Mouse (Mus musculus): ENCODE results near the gene Dcst2. TPM values are rescaled to one million over a fixed set of nuclear protein-coding genes. Genes with fewer than 3 reads are reported as not detected.

Gene Dcst2
- total RNA-seq, 1 experiment, result not detected

DNA sequence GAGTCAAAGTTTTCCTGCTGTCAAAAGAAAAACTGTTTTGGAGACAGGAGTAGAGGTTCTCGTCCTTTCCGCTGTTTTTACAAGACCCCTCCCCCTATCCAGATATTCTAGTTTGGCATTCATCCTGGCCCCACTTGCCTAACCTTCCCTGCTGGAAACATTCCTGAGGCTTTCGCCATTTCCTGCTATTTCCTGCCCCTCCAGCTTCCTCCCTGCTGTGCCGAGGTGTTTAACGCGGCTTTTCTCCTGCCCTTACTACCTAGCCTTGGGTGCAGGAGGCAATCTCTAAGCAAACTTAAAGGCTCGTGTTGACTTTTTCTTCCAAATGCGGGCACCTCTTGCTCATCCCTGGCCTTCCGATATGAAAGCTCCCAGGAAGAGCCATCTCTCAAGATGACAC, 57.8 kb downstream of the Dcst2 start:
- Histone ChIP-seq H3K4me3 (ENCODE audit: insufficient read depth in 1 of 2, low read depth in 1 of 2, low read length in 2 of 2, poor library complexity in 1 of 2, severe bottlenecking in 1 of 2) (peak overlapping the region; percentile 87 to 98), H3K4me1 (ENCODE audit: control insufficient read depth in 2 of 2, insufficient read depth in 2 of 2, low read length in 2 of 2, poor library complexity in 1 of 2) (peaks cover 15 to 23% of the 10 kb centered on the region in 2 experiments; a peak in 3 of 4 replicates), H3K9ac (ENCODE audit: insufficient read depth, low read depth, low read length, poor library complexity, severe bottlenecking) (peak overlapping the region; percentile 94), H3K9me3 (ENCODE audit: control insufficient read depth, insufficient read depth, low read depth, low read length) (no peaks in the 10 kb centered on the region), H3K27ac (ENCODE audit: insufficient read depth, low read depth, low read length, poor library complexity, severe bottlenecking) (peak overlapping the region; percentile 93), H3K36me3 (ENCODE audit: control insufficient read depth, insufficient read depth, low read length, poor library complexity, severe bottlenecking) (peaks cover 26% of the 10 kb centered on the region)
- TF ChIP-seq ZNF384 (IDR thresholded peaks at IDR 0.05; ENCODE audit: low read depth, low read length) (no peak), HCFC1 (IDR thresholded peaks at IDR 0.05; ENCODE audit: borderline replicate concordance, insufficient read depth, low read length) (peak; percentile 9; the same call in 1 of the 2 replicates)
- no peak for DNase-seq (ENCODE audit: low read depth, low spot score)
- in situ Hi-C loops (cut with MboI; ENCODE audit: low sequenced_read_pairs in 2 of 2, unreplicated experiment in 2 of 2), result no loop called here

DNA sequence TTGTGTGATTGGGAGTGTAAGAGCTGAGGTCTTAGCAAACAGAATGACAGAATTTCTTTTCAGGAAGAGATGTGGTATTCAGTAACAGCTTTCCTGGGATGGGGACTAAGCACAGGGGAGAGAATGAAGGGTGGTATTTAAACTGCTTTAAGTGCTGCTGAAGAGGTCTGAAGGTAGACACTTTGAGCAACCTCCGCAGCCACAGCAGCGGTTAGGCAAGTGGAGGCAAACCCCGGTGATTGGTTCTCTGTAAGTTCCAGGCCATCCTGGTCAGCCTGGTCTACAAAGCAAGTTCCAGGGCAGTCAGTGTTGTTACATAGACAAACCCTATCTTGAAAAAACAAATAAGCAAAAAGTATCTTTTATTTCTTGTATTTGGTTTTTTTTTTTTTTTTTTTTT, 58.2 kb downstream of the Dcst2 start:
- H3K36me3 ChIP-seq (ENCODE audit: control insufficient read depth, insufficient read depth, low read length, poor library complexity, severe bottlenecking), result peaks cover 26% of the 10 kb centered on the region
- peak overlapping the region; percentile 65 for H3K9ac ChIP-seq (ENCODE audit: insufficient read depth, low read depth, low read length, poor library complexity, severe bottlenecking)
- DNase-seq (ENCODE audit: low read depth, low spot score), result no peak
- H3K4me3 ChIP-seq (ENCODE audit: insufficient read depth in 1 of 2, low read depth in 1 of 2, low read length in 2 of 2, poor library complexity in 1 of 2, severe bottlenecking in 1 of 2), result peak overlapping the region; percentile 87 to 98
- no peaks in the 10 kb centered on the region for H3K9me3 ChIP-seq (ENCODE audit: control insufficient read depth, insufficient read depth, low read depth, low read length)
- in situ Hi-C loops (cut with MboI; ENCODE audit: low sequenced_read_pairs in 2 of 2, unreplicated experiment in 2 of 2), result no loop called here
- TF ChIP-seq HCFC1 (IDR thresholded peaks at IDR 0.05; ENCODE audit: borderline replicate concordance, insufficient read depth, low read length) (no peak), ZNF384 (IDR thresholded peaks at IDR 0.05; ENCODE audit: low read depth, low read length) (0 out of 2 replicates have a peak, but pooled peaks have one; percentile 60), MAFK (IDR thresholded peaks at IDR 0.05; ENCODE audit: insufficient read depth, low read depth, low read length) (no peak), CHD2 (IDR thresholded peaks at IDR 0.05; ENCODE audit: low read depth, low read length) (no peak)
- peaks cover 19 to 26% of the 10 kb centered on the region in 2 experiments for H3K4me1 ChIP-seq (ENCODE audit: control insufficient read depth in 2 of 2, insufficient read depth in 2 of 2, low read length in 2 of 2, poor library complexity in 1 of 2)
- peak overlapping the region; percentile 93 for H3K27ac ChIP-seq (ENCODE audit: insufficient read depth, low read depth, low read length, poor library complexity, severe bottlenecking)

DNA sequence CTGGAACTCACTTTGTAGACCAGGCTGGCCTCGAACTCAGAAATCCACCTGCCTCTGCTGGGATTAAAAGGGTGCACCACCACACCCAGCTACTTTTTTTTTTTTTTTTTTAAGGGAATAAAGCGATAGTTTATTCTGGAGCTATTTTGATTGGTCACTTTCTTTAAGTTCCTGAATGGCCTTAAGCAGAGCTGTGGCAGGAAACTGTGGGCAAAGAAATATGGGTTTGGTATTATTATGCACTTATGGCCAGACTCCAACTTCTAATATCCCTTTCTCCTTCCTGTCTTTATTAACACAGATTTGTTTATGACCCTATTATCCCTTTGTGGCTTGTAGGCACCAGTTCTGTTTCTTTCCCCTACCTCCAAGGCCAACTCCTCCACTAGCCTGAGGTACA, 58.6 kb downstream of the Dcst2 start:
- Histone ChIP-seq H3K4me3 (ENCODE audit: insufficient read depth in 1 of 2, low read depth in 1 of 2, low read length in 2 of 2, poor library complexity in 1 of 2, severe bottlenecking in 1 of 2) (peak overlapping the region; percentile 80 to 98; a peak in 3 of 4 replicates), H3K9me3 (ENCODE audit: control insufficient read depth, insufficient read depth, low read depth, low read length) (no peaks in the 10 kb centered on the region), H3K9ac (ENCODE audit: insufficient read depth, low read depth, low read length, poor library complexity, severe bottlenecking) (no peak overlapping the region; the same call in 1 of the 2 replicates), H3K27ac (ENCODE audit: insufficient read depth, low read depth, low read length, poor library complexity, severe bottlenecking) (peak overlapping the region; percentile 70), H3K4me1 (ENCODE audit: control insufficient read depth in 2 of 2, insufficient read depth in 2 of 2, low read length in 2 of 2, poor library complexity in 1 of 2) (peaks cover 22 to 29% of the 10 kb centered on the region in 2 experiments), H3K36me3 (ENCODE audit: control insufficient read depth, insufficient read depth, low read length, poor library complexity, severe bottlenecking) (peaks cover 27% of the 10 kb centered on the region)
- in situ Hi-C loops (cut with MboI; ENCODE audit: low sequenced_read_pairs in 2 of 2, unreplicated experiment in 2 of 2), result no loop called here
- DNase-seq (ENCODE audit: low read depth, low spot score), result no peak
- TF ChIP-seq CHD2 (IDR thresholded peaks at IDR 0.05; ENCODE audit: low read depth, low read length) (no peak), ZNF384 (IDR thresholded peaks at IDR 0.05; ENCODE audit: low read depth, low read length) (0 out of 2 replicates have a peak, but pooled peaks have one; percentile 3), HCFC1 (IDR thresholded peaks at IDR 0.05; ENCODE audit: borderline replicate concordance, insufficient read depth, low read length) (no peak)

- peak overlapping the region; percentile 84 for H3K9ac ChIP-seq (ENCODE audit: insufficient read depth, low read depth, low read length, poor library complexity, severe bottlenecking)
- DNase-seq (ENCODE audit: low read depth, low spot score), result no peak
- H3K36me3 ChIP-seq (ENCODE audit: control insufficient read depth, insufficient read depth, low read length, poor library complexity, severe bottlenecking), result peaks cover 23% of the 10 kb centered on the region
- peak overlapping the region; percentile 65 to 80 for H3K4me3 ChIP-seq (ENCODE audit: insufficient read depth in 1 of 2, low read depth in 1 of 2, low read length in 2 of 2, poor library complexity in 1 of 2, severe bottlenecking in 1 of 2)
- H3K27ac ChIP-seq (ENCODE audit: insufficient read depth, low read depth, low read length, poor library complexity, severe bottlenecking), result peak overlapping the region; percentile 70
- peaks cover 22 to 28% of the 10 kb centered on the region in 2 experiments for H3K4me1 ChIP-seq (ENCODE audit: control insufficient read depth in 2 of 2, insufficient read depth in 2 of 2, low read length in 2 of 2, poor library complexity in 1 of 2)
- H3K9me3 ChIP-seq (ENCODE audit: control insufficient read depth, insufficient read depth, low read depth, low read length), result no peaks in the 10 kb centered on the region
- in situ Hi-C loops (cut with MboI; ENCODE audit: low sequenced_read_pairs in 2 of 2, unreplicated experiment in 2 of 2), result no loop called here
- TF ChIP-seq CHD2 (IDR thresholded peaks at IDR 0.05; ENCODE audit: low read depth, low read length) (no peak), MAFK (IDR thresholded peaks at IDR 0.05; ENCODE audit: insufficient read depth, low read depth, low read length) (peak; percentile 73)
These were observed 59.4 kb downstream of the Dcst2 start for GRCm38 (mm10) chr3:89421002-89421774.

All from ES-E14 (cell line).